Mouse (Mus musculus): Measurements from ENCODE around the gene Ak7. TPM values are rescaled to one million over a fixed set of nuclear protein-coding genes. Genes with fewer than 3 reads are reported as not detected.

Gene Ak7
- total RNA-seq (2021), result not detected

- intact Hi-C loops (cut with DNase I), result no loop called here
- DNase-seq, result peak; percentile 29 to 32
Observed at GRCm38 (mm10) chr12:105705799-105706487, at the start of gene Ak7. Gene Ak7 (plus strand): TSS chr12:105705976.

GRCm38 (mm10) chr12:105676274-105676673, 29.5 kb upstream of the Ak7 start:
- intact Hi-C loops (cut with DNase I), result no loop called here
- DNase-seq, result no peak

- no peak for DNase-seq
- intact Hi-C loops (cut with DNase I), result no loop called here
Observed at GRCm38 (mm10) chr12:105678211-105678610, 27.6 kb upstream of the Ak7 start.

- no peak for DNase-seq
- intact Hi-C loops (cut with DNase I), result no loop called here
Observed at GRCm38 (mm10) chr12:105678762-105679161, 27.0 kb upstream of the Ak7 start.

- intact Hi-C loops (cut with DNase I), result loop anchor here (2.0 to 10.0 kb wide), 2 partner anchors 101 to 321 kb away; partner anchors contain the start of gene Papola
- DNase-seq, result peak; percentile 28 to 49
Observed at GRCm38 (mm10) chr12:105683933-105684901, 21.6 kb upstream of the Ak7 start, which contains the start of gene Gskip. Gene Gskip (plus strand): TSS chr12:105684829.

GRCm38 (mm10) chr12:105685001-105685691, 20.6 kb upstream of the Ak7 start, which contains the start of gene Atg2b:
Gene Atg2b (minus strand): TSS chr12:105685211.
- intact Hi-C loops (cut with DNase I), result loop anchor here (2.0 to 10.0 kb wide), 2 partner anchors 100 to 320 kb away; partner anchors contain the start of gene Papola
- peak; percentile 94 to 96 for DNase-seq

GRCm38 (mm10) chr12:105686791-105687190, 19.0 kb upstream of the Ak7 start:
- DNase-seq, result no peak
- intact Hi-C loops (cut with DNase I), result loop anchor here (10.0 kb wide), 1 partner anchor 318 kb away; no protein-coding TSS in a partner anchor

GRCm38 (mm10) chr12:105687416-105687815, 18.4 kb upstream of the Ak7 start:
- DNase-seq, result no peak
- intact Hi-C loops (cut with DNase I), result loop anchor here (10.0 kb wide), 1 partner anchor 317 kb away; no protein-coding TSS in a partner anchor

GRCm38 (mm10) chr12:105688546-105688945, 17.2 kb upstream of the Ak7 start:
- intact Hi-C loops (cut with DNase I), result loop anchor here (10.0 kb wide), 1 partner anchor 316 kb away; no protein-coding TSS in a partner anchor
- no peak for DNase-seq

GRCm38 (mm10) chr12:105689435-105689834, 16.3 kb upstream of the Ak7 start:
- no peak for DNase-seq
- intact Hi-C loops (cut with DNase I), result loop anchor here (10.0 kb wide), 1 partner anchor 315 kb away; no protein-coding TSS in a partner anchor

GRCm38 (mm10) chr12:105694021-105694420, 11.8 kb upstream of the Ak7 start:
- DNase-seq, result no peak
- intact Hi-C loops (cut with DNase I), result no loop called here

GRCm38 (mm10) chr12:105695848-105696247, 9.9 kb upstream of the Ak7 start:
- DNase-seq, result no peak
- intact Hi-C loops (cut with DNase I), result no loop called here

- DNase-seq, result no peak
- intact Hi-C loops (cut with DNase I), result no loop called here
Observed at GRCm38 (mm10) chr12:105697104-105697780, 8.5 kb upstream of the Ak7 start.

- intact Hi-C loops (cut with DNase I), result no loop called here
Observed at GRCm38 (mm10) chr12:105700433-105700832, 5.3 kb upstream of the Ak7 start.

GRCm38 (mm10) chr12:105718616-105719015, 12.8 kb downstream of the Ak7 start:
- DNase-seq, result peak; percentile 3 to 10
- intact Hi-C loops (cut with DNase I), result no loop called here

More at GRCm38 (mm10) chr12:105700433-105700832, 5.3 kb upstream of the Ak7 start:
- no peak for DNase-seq

GRCm38 (mm10) chr12:105720196-105720595, 14.4 kb downstream of the Ak7 start:
- no peak for DNase-seq
- intact Hi-C loops (cut with DNase I), result loop anchor here (5.0 kb wide), 1 partner anchor 223 kb away; no protein-coding TSS in a partner anchor

- intact Hi-C loops (cut with DNase I), result loop anchor here (5.0 kb wide), 1 partner anchor 224 kb away; no protein-coding TSS in a partner anchor
- no peak for DNase-seq
Observed at GRCm38 (mm10) chr12:105721452-105722132, 15.8 kb downstream of the Ak7 start.

GRCm38 (mm10) chr12:105722657-105723056, 16.9 kb downstream of the Ak7 start:
- intact Hi-C loops (cut with DNase I), result loop anchor here (5.0 kb wide), 1 partner anchor 225 kb away; no protein-coding TSS in a partner anchor
- DNase-seq, result no peak

GRCm38 (mm10) chr12:105724616-105725015, 18.8 kb downstream of the Ak7 start:
- intact Hi-C loops (cut with DNase I), result loop anchor here (5.0 kb wide), 1 partner anchor 227 kb away; no protein-coding TSS in a partner anchor
- no peak for DNase-seq
